ENCODE assay signal across 21 mouse cellular contexts in the genomic region with DNA sequence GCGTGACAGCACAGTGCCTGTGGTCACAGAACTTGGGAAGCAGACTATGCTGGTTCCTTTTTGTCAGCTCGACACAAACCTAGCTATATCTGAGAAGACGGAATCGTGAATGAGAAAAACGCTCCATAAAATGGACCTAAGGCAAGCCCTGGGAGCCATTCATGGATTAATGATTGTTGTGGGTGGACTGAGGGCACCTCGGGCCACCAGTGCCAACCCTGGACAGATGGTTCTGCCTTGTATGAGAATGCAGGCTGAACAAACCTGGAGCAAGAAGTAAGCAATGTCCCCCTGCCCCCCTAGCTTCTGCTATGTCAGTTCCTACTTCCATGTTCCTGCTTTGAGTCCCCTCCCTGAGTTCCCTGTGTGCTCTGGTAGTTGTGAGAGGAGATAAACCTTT.
"Had no signal": no experiment of that assay in that cellular context is flagged by ENCODE, and none has a peak within 500 bp of the region (broad histone marks: within the 10 kb centered on the region; RNA-seq: fewer than 3 reads in every experiment).

No protein-coding gene starts in this region.

- H3K27me3 ChIP-seq: limb, embryonic 13.5 days; megakaryocyte, embryonic 14.5 days; midbrain, embryonic 13.5 days; neural tube, embryonic 13.5 days had no signal

- ATAC-seq: hindbrain, postnatal 0 days; intestine, embryonic 16.5 days; liver, postnatal 0 days; lung, postnatal 0 days; midbrain, embryonic 13.5 days; midbrain, embryonic 16.5 days had no signal

- H3K4me3 ChIP-seq: layer of hippocampus, adult 2 months; limb, embryonic 10.5 days; limb, embryonic 13.5 days; megakaryocyte, embryonic 14.5 days; midbrain, embryonic 10.5 days; midbrain, embryonic 13.5 days; myocyte; neural tube, embryonic 13.5 days had no signal

- H3K27ac ChIP-seq: hindbrain, postnatal 0 days; layer of hippocampus, adult 2 months; limb, embryonic 10.5 days; limb, embryonic 13.5 days; liver, embryonic 14.5 days; midbrain, embryonic 10.5 days; midbrain, embryonic 13.5 days; neural tube, embryonic 13.5 days; stomach, postnatal 0 days had no signal

- DNase-seq: layer of hippocampus, adult 9-11 months; liver; liver, postnatal 0 days; thymus, adult 2 months; thymus, postnatal 14 days; thymus, postnatal 4 days had no signal

- H3K4me2 ChIP-seq: limb, embryonic 13.5 days; lung, embryonic 14.5 days; midbrain, embryonic 13.5 days; neural tube, embryonic 13.5 days had no signal

- H3K9me3 ChIP-seq: limb, embryonic 10.5 days; limb, embryonic 13.5 days; megakaryocyte, embryonic 14.5 days; midbrain, embryonic 10.5 days; midbrain, embryonic 13.5 days; neural tube, embryonic 13.5 days had no signal

- H3K9ac ChIP-seq: limb, embryonic 13.5 days; liver, embryonic 14.5 days; liver, postnatal 0 days; lung, embryonic 14.5 days; midbrain, embryonic 13.5 days; neural tube, embryonic 13.5 days had no signal

- H3K36me3 ChIP-seq: limb, embryonic 10.5 days; limb, embryonic 13.5 days; midbrain, embryonic 10.5 days; midbrain, embryonic 13.5 days; neural tube, embryonic 13.5 days had no signal

- H3K4me1 ChIP-seq: limb, embryonic 10.5 days; limb, embryonic 13.5 days; midbrain, embryonic 10.5 days; midbrain, embryonic 13.5 days; neural tube, embryonic 13.5 days had no signal
